Mouse (Mus musculus) MEL (cell line): ENCODE measurements around the gene Cwf19l1. TPM values are rescaled to one million over a fixed set of nuclear protein-coding genes. Genes with fewer than 3 reads are reported as not detected.
A peak's percentile ranks its signal among the peaks of the same experiment; 100 is the strongest.

Experiments
- DNase-seq: peaks from one replicate; pipeline ENCODE4 v3.0.0; 2011; ENCODE audit warnings: low read depth, low spot score
- H3K27ac ChIP-seq: 2 replicates; pipeline ENCODE4 v1.5.1; 2012; ENCODE audit warnings: low read depth, mild to moderate bottlenecking, control low read depth, low read length, moderate library complexity; ENCODE audit not compliant: control insufficient read depth
- H3K27me3 ChIP-seq, 2 experiments: fragments of 150-350 bp in 1 of 2; sonication (generic) in 1 of 2; 2 replicates each; pipeline ENCODE4 v1.6.1; 2012; ENCODE audit warnings: low read length in 2 of 2, mild to moderate bottlenecking in 2 of 2, improper control_type of control experiment in 1 of 2, moderate library complexity in 1 of 2; ENCODE audit not compliant: insufficient read depth in 2 of 2, control insufficient read depth in 1 of 2
- H3K36me3 ChIP-seq, 2 experiments: 2 replicates each; pipeline ENCODE4 v1.6.1; 2012 to 2014; ENCODE audit warnings: low read length in 2 of 2, improper control_type of control experiment in 1 of 2, inconsistent platforms in 1 of 2, mild to moderate bottlenecking in 1 of 2; ENCODE audit not compliant: insufficient read depth in 2 of 2, control insufficient read depth in 1 of 2
- H3K4me1 ChIP-seq, 2 experiments: fragments of 150-350 bp in 1 of 2; sonication (generic) in 1 of 2; 2 replicates each; pipeline ENCODE4 v1.6.1; 2012; ENCODE audit warnings: low read length in 2 of 2, improper control_type of control experiment in 1 of 2, mild to moderate bottlenecking in 1 of 2; ENCODE audit not compliant: insufficient read depth in 2 of 2, control insufficient read depth in 1 of 2
- H3K4me3 ChIP-seq, 2 experiments: fragments of 150-350 bp in 1 of 2; sonication (generic) in 1 of 2; 2 replicates each; pipeline ENCODE4 v1.5.1; 2012; ENCODE audit warnings: low read depth in 2 of 2, low read length in 2 of 2, mild to moderate bottlenecking in 2 of 2, moderate library complexity in 2 of 2, control low read depth in 1 of 2, improper control_type of control experiment in 1 of 2; ENCODE audit not compliant: control insufficient read depth in 1 of 2, insufficient read depth in 1 of 2
- H3K79me2 ChIP-seq: 2 replicates; pipeline ENCODE4 v1.6.1; 2012; ENCODE audit warnings: mild to moderate bottlenecking, low read length, moderate library complexity; ENCODE audit not compliant: control insufficient read depth, poor library complexity, insufficient read depth
- H3K9ac ChIP-seq: 2 replicates; pipeline ENCODE4 v1.6.1; 2012; ENCODE audit warnings: low read depth, mild to moderate bottlenecking, control low read depth, low read length, moderate library complexity; ENCODE audit not compliant: control insufficient read depth, poor library complexity, severe bottlenecking
- H3K9me3 ChIP-seq: fragments of 150-350 bp; sonication (generic); replicated peaks from 2 replicates; pipeline ENCODE4 v1.6.1; 2012; ENCODE audit warnings: mild to moderate bottlenecking, low read length, improper control_type of control experiment, moderate library complexity; ENCODE audit not compliant: insufficient read depth
- CHD1 ChIP-seq: IDR thresholded peaks from 2 replicates; pipeline ENCODE4 v1.6.1; 2012; ENCODE audit warnings: low read depth, mild to moderate bottlenecking, inconsistent platforms, low read length, improper control_type of control experiment
- E2F4 ChIP-seq: IDR thresholded peaks from 2 replicates; pipeline ENCODE4 v1.6.1; 2011; ENCODE audit warnings: low read depth, low read length, improper control_type of control experiment, borderline replicate concordance
- ETS1 ChIP-seq: IDR thresholded peaks from 2 replicates; pipeline ENCODE4 v1.6.1; 2012; ENCODE audit warnings: low read depth, mild to moderate bottlenecking, inconsistent platforms, low read length, improper control_type of control experiment, moderate library complexity
- GABPA ChIP-seq: IDR thresholded peaks from 2 replicates; pipeline ENCODE4 v1.6.1; 2012; ENCODE audit warnings: low read depth, mild to moderate bottlenecking, inconsistent platforms, low read length, improper control_type of control experiment, moderate library complexity
- GATA1 ChIP-seq: IDR thresholded peaks from 2 replicates; pipeline ENCODE4 v1.6.1; 2011; ENCODE audit warnings: low read depth, low read length, improper control_type of control experiment
- HCFC1 ChIP-seq: IDR thresholded peaks from 2 replicates; pipeline ENCODE4 v1.6.1; 2012; ENCODE audit warnings: low read depth, mild to moderate bottlenecking, inconsistent platforms, low read length, improper control_type of control experiment, moderate library complexity
- JUND ChIP-seq: IDR thresholded peaks from 2 replicates; pipeline ENCODE4 v1.6.1; 2011; ENCODE audit warnings: low read depth, mild to moderate bottlenecking, improper control_type of control experiment, low read length
- MAFK ChIP-seq: IDR thresholded peaks from 2 replicates; pipeline ENCODE4 v1.6.1; 2011; ENCODE audit warnings: low read depth, mild to moderate bottlenecking, low read length, improper control_type of control experiment, borderline replicate concordance
- MAX ChIP-seq: IDR thresholded peaks from 2 replicates; pipeline ENCODE4 v1.6.1; 2011; ENCODE audit warnings: low read length, improper control_type of control experiment
- MAZ ChIP-seq: IDR thresholded peaks from 2 replicates; pipeline ENCODE4 v1.6.1; 2012; ENCODE audit warnings: low read depth, mild to moderate bottlenecking, inconsistent platforms, low read length, improper control_type of control experiment
- MYC ChIP-seq: IDR thresholded peaks from 2 replicates; pipeline ENCODE4 v1.6.1; 2011; ENCODE audit warnings: low read depth, mild to moderate bottlenecking, low read length, improper control_type of control experiment, moderate library complexity
- NRF1 ChIP-seq: IDR thresholded peaks from 2 replicates; pipeline ENCODE4 v1.6.1; 2014; ENCODE audit warnings: low read depth, mild to moderate bottlenecking, inconsistent platforms, low read length, improper control_type of control experiment, moderate library complexity; ENCODE audit not compliant: poor library complexity, insufficient read depth, severe bottlenecking
- POLR2A ChIP-seq, 2 experiments: IDR thresholded peaks; 2 replicates each; pipeline ENCODE4 v1.6.1; 2011 to 2012; ENCODE audit warnings: low read length in 2 of 2, mild to moderate bottlenecking in 2 of 2, control low read depth in 1 of 2, improper control_type of control experiment in 1 of 2, low read depth in 1 of 2, moderate library complexity in 1 of 2; ENCODE audit not compliant: control insufficient read depth in 1 of 2, insufficient read depth in 1 of 2, poor library complexity in 1 of 2
- POLR2AphosphoS2 ChIP-seq: IDR thresholded peaks from 2 replicates; pipeline ENCODE4 v1.6.1; 2011; ENCODE audit warnings: low read length, improper control_type of control experiment
- RAD21 ChIP-seq: IDR thresholded peaks from 2 replicates; pipeline ENCODE4 v1.6.1; 2011; ENCODE audit warnings: mild to moderate bottlenecking, low read depth, low read length, improper control_type of control experiment
- TAL1 ChIP-seq: IDR thresholded peaks from 2 replicates; pipeline ENCODE4 v1.6.1; 2012; ENCODE audit warnings: mild to moderate bottlenecking, inconsistent platforms, low read length, moderate library complexity, mixed read lengths
- TCF12 ChIP-seq: IDR thresholded peaks from 2 replicates; pipeline ENCODE4 v1.6.1; 2014; ENCODE audit warnings: low read depth, mild to moderate bottlenecking, inconsistent platforms, low read length, improper control_type of control experiment, moderate library complexity
- UBTF ChIP-seq: IDR thresholded peaks from 2 replicates; pipeline ENCODE4 v1.6.1; 2012; ENCODE audit warnings: low read depth, mild to moderate bottlenecking, inconsistent platforms, low read length, improper control_type of control experiment, moderate library complexity, borderline replicate concordance; ENCODE audit not compliant: insufficient read depth
- USF1 ChIP-seq: IDR thresholded peaks from 2 replicates; pipeline ENCODE4 v1.6.1; 2014; ENCODE audit warnings: low read depth, mild to moderate bottlenecking, inconsistent platforms, low read length, improper control_type of control experiment, moderate library complexity
- ZC3H11A ChIP-seq: IDR thresholded peaks from 2 replicates; pipeline ENCODE4 v1.6.1; 2012; ENCODE audit warnings: low read depth, mild to moderate bottlenecking, inconsistent platforms, low read length, improper control_type of control experiment
- ZKSCAN1 ChIP-seq: IDR thresholded peaks from 2 replicates; pipeline ENCODE4 v1.6.1; 2012; ENCODE audit warnings: low read depth, mild to moderate bottlenecking, inconsistent platforms, low read length, improper control_type of control experiment, moderate library complexity
- ZNF384 ChIP-seq: IDR thresholded peaks from 2 replicates; pipeline ENCODE4 v1.6.1; 2012; ENCODE audit warnings: low read depth, mild to moderate bottlenecking, inconsistent platforms, low read length, improper control_type of control experiment
- polyA plus RNA-seq, 2 experiments: library from polyadenylated mRNA; stranded (reverse) in 1 of 2; unstranded in 1 of 2; fragments of >175 nt in 1 of 2; fragments of >200 nt in 1 of 2; gene quantifications; 2 replicates each; pipeline versions ENCODE4 v1.2.1 to v1.2.4; 2012; ENCODE audit warnings: low replicate concordance in 2 of 2, low read depth in 1 of 2; ENCODE audit not compliant: insufficient read length in 2 of 2, insufficient read depth in 1 of 2, missing spikeins in 1 of 2
- total RNA-seq: library from RNA; depleted of rRNA; stranded (reverse); fragments of 300-350 nt; gene quantifications from 2 replicates; pipeline ENCODE4 v1.2.3, GENCODE M21; 2012

Cwf19l1 gene
- total and polyA plus RNA-seq, 3 experiments, result 28.2 to 68.6 TPM; not detected in 1

DNA sequence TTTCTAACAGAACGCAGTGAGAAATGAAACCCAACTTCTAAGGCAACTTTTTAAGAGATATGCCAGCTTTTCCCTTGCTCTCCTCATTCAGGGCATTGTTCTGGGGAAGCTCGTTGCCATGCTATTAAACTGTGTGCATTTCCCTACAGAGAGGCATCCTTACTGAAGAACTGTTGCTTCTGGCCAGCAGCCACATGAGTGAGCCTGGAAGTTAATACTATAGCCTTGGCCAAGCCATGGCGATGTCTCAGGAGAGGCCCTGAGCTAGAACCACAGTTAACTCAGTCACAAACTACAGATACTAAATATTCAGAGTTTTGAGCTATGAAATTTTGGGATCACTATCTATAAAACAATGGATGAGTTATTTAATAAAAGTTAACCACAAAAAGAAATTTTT lies 32.7 kb downstream of the Cwf19l1 start:
- Histone ChIP-seq H3K27ac (no peak overlapping the region), H3K9me3 (no peaks in the 10 kb centered on the region), H3K36me3 (peaks cover 32 to 35% of the 10 kb centered on the region in 2 experiments), H3K4me1 (peaks cover 14 to 16% of the 10 kb centered on the region in 2 experiments), H3K79me2 (peaks cover 32% of the 10 kb centered on the region), H3K4me3 (no peak overlapping the region), H3K27me3 (no peaks in the 10 kb centered on the region), H3K9ac (no peak overlapping the region)
- DNase-seq, result no peak
- TF ChIP-seq TCF12 (no peak), RAD21 (no peak), MAZ (no peak), HCFC1 (no peak), GABPA (no peak), UBTF (no peak), MYC (no peak), CHD1 (no peak), MAX (no peak), ZC3H11A (no peak), USF1 (no peak), ETS1 (no peak), E2F4 (no peak)

DNA sequence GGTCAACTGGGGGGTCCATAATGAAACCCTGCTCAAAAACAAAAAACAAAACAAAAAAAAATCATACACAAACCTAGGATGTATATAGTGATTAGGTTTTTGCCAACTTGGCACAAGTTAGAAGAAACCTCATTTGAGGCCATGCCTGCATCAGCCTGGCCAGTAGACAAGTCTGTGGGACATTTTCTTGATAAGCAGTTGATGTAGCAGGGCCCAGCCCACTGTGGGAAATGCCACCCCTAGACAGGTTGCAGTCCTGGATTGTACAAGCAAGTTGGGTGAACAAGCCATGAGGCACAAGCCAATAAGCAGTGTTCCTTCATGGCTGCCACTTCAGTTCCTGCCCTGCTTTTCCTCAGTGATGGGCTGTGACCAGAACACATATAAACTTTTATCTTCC lies 34.8 kb downstream of the Cwf19l1 start:
- Histone ChIP-seq H3K27me3 (no peaks in the 10 kb centered on the region), H3K27ac (no peak overlapping the region), H3K36me3 (peaks cover 22 to 54% of the 10 kb centered on the region in 2 experiments), H3K9ac (no peak overlapping the region), H3K9me3 (no peaks in the 10 kb centered on the region), H3K4me1 (peaks cover 10 to 11% of the 10 kb centered on the region in 2 experiments), H3K79me2 (peaks cover 20% of the 10 kb centered on the region), H3K4me3 (no peak overlapping the region)
- TF ChIP-seq MAZ (no peak), MAFK (no peak), ZC3H11A (no peak), POLR2AphosphoS2 (no peak), GATA1 (no peak), ZNF384 (no peak), RAD21 (no peak), ZKSCAN1 (no peak), TAL1 (no peak), JUND (no peak), NRF1 (no peak), ETS1 (no peak), POLR2A (IDR thresholded peaks at IDR 0.05; ENCODE audit: control insufficient read depth in 1 of 2, insufficient read depth in 1 of 2, low read depth in 1 of 2, low read length in 2 of 2, poor library complexity in 1 of 2) (no peak), MAX (no peak)
- peak; percentile 19 for DNase-seq
